Mouse (Mus musculus) megakaryocyte, embryonic 14.5 days (primary cell): ENCODE results near the gene Nfic.

Experiments used
- FLI1 ChIP-seq: IDR thresholded peaks from 2 replicates; pipeline ENCODE4 v1.6.1; 2012; ENCODE audit warnings: low read length, inconsistent platforms, mixed read lengths
- GATA1 ChIP-seq: IDR thresholded peaks from 3 replicates; pipeline ENCODE4 v1.6.1; 2012; ENCODE audit warnings: mixed read lengths, low read length, inconsistent platforms, borderline replicate concordance

DNA sequence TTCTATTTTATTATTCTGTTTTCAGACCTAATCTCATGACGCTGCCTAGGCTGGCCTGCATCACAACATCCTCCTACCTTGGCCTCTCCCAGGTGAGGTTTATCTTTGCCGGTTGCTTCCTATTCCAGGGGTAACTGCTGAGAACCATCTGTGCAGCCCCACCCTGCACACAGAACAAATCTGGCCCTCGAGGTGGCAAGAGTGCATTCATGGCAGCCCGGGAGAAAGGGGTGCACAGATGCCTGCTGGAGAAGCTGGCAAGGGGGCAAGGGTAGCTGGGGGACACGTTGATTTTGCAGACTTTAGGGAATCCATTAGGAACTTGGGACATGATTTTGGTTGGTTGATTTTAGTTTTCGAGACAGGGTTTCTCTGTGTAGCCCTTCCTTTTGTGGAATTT, 2.8 kb upstream of the Nfic start:
- TF ChIP-seq GATA1 (no peak), FLI1 (no peak)
